Mouse (Mus musculus) embryo, embryonic 11.5 days (tissue): ENCODE measurements around the gene Gtf2ird2.
A peak's percentile ranks its signal among the peaks of the same experiment; 100 is the strongest.

Experiments
- DNase-seq: peaks from one replicate; pipeline ENCODE4 v3.0.0-alpha.2; 2012; ENCODE audit warnings: low read depth, low spot score

Gene Gtf2ird2

DNA sequence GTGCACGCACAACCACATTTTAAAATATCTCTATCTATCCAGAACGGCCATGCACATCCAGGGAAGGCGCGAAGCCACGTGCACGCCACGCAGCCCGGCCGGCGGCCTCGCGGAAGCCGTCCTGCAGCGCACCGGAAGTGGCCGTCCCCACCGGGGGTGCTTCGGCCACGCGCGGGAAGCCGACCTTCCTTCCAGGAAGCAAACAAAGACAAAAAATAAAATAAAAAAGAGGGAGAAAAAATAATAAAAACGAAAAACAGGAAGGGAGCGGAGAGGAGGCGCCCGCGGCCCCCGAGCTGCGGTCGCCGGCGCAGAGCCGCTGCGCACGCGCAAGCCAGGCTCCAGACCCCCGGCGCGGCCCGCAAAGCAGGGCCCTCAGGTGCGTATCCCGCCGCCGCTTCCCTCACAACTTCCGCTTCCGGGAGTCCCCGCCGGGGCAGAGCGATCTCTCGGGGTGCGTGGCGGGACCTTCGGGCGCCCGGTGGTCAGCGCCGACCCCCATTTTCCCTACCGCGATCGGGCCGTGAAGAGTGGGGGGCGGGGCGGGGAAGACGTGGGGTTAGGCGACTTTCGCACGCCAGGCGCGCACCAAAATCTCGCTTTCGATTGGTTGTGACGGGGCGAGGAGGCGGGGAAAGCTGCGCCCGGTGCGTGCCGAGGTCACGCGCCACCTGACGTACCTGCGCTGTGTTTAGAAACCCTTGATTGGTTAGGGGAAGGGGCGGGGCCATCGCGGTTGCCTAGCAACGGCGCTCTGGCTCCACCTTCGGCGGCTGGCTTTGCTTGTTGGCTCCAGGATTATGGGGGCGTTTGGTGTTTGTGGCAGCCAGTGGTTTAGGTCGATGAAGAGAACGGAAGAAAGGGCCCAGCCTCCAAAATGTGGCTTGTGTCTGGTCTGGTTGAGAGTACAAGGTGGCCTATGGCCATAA, at the start of gene Gtf2ird2:
Gene Gtf2ird2 (plus strand): TSS at position 140 of the 929 bp plus-strand sequence.
- DNase-seq, result peak; percentile 98

GRCm38 (mm10) chr5:134136022-134136421, 47.8 kb upstream of the Gtf2ird2 start:
- DNase-seq, result no peak

- no peak for DNase-seq
These were observed 45.9 kb upstream of the Gtf2ird2 start for GRCm38 (mm10) chr5:134137933-134138332.

GRCm38 (mm10) chr5:134139429-134139828, 44.4 kb upstream of the Gtf2ird2 start:
- no peak for DNase-seq

- DNase-seq, result no peak
These were observed 42.6 kb upstream of the Gtf2ird2 start for GRCm38 (mm10) chr5:134141236-134141635.

DNA sequence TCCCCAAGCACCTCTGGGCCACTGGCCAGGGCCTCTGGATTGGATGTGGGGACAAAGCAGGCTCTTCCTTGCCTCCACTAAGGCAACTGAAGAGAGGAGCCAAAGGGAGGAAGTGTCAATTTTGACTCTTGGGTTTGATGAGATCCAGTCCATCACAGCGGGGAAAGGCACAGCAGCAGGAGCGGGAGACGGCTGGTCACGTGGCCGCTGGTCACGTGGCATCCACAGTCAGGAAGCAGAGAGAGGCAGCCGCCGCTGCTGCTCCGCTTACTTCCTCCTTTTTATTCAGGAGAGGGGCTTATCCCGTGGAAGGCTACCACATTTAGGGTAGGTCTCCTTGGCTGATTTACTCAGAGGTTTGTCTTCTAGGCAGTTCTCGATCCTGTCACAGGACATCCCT, 41.4 kb upstream of the Gtf2ird2 start:
- no peak for DNase-seq

DNA sequence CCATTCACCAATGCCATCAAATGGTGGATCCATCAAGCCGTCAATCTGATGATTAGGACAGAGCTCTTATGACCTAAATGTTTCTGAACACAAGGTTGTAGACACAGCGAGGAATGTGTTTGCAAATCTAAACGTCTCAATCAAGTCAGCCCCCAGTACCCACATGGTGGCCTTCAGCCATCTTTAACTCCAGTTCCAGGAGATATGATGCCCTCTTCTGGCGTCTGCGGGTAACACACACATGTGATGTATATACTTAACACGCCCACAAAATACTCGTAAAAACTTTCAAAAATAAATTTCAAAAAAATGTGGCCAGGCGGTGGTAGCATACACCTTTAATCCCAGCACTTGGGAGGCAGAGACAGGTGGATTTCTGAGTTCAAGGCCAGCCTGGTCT, 38.8 kb upstream of the Gtf2ird2 start:
- DNase-seq, result no peak

GRCm38 (mm10) chr5:134147194-134147753, 36.5 kb upstream of the Gtf2ird2 start:
- DNase-seq, result no peak

DNA sequence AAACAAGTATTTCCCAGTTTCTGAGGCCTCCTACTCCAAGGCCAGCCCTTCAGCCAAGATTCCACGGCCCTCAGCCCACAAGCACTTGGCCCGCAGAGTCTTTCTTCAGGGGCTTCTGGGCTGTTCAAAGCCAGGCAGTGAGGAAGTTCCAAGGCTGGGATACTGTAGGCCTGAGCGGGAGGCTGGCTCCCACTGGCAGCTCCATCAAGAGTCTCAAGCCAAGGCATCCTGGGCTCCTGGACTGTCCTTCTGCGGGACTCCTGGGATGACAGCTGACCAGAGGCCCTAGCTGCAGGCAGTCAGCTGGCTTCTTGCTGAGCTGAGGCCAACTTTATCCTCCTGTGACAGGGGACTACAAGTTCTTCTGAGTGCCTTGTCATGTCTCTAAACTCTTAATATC, 35.7 kb upstream of the Gtf2ird2 start:
- no peak for DNase-seq

DNA sequence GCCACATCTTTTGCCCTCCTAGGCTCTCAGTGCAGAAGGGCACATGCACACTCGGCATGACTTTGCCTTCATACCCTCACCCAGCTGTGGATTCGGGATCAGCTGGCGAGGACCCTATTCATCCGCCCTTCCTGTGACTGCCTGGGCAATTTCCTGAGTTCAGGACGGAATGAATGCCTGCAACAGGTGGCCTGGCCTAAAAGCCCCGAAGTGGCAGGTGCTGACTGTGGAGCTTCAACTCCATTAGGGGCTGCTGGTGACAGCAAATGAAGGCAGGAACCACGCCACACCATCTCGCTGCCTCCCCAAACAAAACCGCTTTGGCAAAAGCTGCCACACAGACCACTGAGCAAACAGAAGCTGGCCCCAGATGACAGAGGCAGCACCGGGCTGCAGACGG, 31.9 kb upstream of the Gtf2ird2 start:
- no peak for DNase-seq

GRCm38 (mm10) chr5:134155916-134156466, 27.8 kb upstream of the Gtf2ird2 start:
- DNase-seq, result no peak

DNA sequence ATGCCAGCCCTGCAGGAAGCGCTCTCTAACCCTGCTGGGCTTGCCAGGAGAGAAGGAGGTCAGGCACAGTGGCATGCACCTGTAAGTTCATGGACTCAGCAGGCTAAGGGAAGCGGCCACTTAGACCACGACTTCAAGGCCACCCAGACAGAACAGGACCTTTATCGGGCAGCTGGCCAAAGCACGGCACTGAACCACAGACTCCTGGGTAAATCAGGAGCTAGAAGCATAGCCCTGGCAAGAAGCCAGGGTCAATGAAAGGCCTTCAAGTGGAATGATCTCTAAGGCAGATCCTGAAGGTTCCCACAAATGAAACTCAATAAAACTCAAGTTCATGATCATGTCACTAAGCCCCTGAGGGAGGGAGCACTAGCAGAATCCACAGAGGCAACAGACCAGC, 19.1 kb upstream of the Gtf2ird2 start:
- no peak for DNase-seq

GRCm38 (mm10) chr5:134166642-134167041, 17.2 kb upstream of the Gtf2ird2 start:
- DNase-seq, result no peak

DNA sequence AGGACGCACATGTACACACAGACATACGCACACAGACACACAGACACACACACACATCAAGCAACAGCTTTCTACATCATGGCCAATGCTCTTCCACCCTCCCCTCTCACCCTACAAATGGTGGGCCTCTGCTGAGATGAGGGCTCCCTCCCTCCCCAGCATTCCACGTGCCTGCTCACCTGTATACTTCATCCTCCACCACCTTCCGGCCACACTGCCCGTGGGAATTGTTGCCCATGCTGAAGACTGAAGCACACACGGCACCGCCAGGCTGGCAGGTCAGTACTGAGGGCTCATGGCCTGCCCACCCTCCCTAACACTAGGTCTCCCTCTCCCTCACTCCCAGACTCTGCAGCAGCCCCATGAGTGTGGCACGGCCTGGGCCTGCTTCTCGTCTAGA, 15.8 kb upstream of the Gtf2ird2 start:
- no peak for DNase-seq

GRCm38 (mm10) chr5:134169231-134169630, 14.6 kb upstream of the Gtf2ird2 start:
- no peak for DNase-seq

- no peak for DNase-seq
These were observed 13.7 kb upstream of the Gtf2ird2 start for GRCm38 (mm10) chr5:134170167-134170566.

DNA sequence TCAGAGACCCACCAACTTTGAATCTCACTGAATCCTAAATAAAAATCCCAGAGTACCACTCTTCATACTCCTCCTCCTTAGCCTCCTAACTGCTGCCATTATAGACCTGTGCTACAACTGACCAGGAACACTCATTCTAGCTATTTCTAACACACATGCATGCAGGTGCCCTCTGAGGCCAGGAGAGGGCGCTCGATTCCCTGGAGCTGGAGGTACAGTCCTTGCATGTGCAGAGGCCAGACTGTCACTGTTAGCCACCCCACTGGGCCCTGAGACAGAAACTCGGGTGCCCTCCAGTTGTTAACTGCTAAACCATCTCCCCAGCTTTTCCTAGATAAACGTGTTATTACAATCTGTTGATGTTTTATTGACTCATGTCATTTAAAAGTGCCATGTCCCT, 10.6 kb upstream of the Gtf2ird2 start:
- no peak for DNase-seq

DNA sequence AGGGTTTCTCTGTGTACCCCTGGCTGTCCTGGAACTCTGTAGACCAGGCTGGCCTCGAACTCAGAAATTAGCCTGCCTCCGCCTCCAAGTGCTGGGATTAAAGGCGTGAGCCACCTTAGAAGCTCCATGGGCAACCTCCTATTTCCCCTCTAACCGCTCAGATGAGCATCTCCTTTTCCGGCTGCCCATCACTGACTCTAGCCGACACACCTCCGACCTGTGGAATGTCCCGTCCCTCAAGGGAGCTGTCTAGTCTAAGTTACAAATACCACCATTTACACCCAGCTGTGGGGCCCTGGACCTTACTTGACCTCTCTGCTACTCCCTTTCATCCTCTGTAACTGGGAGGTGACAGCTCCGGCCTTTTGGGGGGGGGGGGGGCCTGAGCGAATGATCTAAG, 8.1 kb upstream of the Gtf2ird2 start:
- no peak for DNase-seq

DNA sequence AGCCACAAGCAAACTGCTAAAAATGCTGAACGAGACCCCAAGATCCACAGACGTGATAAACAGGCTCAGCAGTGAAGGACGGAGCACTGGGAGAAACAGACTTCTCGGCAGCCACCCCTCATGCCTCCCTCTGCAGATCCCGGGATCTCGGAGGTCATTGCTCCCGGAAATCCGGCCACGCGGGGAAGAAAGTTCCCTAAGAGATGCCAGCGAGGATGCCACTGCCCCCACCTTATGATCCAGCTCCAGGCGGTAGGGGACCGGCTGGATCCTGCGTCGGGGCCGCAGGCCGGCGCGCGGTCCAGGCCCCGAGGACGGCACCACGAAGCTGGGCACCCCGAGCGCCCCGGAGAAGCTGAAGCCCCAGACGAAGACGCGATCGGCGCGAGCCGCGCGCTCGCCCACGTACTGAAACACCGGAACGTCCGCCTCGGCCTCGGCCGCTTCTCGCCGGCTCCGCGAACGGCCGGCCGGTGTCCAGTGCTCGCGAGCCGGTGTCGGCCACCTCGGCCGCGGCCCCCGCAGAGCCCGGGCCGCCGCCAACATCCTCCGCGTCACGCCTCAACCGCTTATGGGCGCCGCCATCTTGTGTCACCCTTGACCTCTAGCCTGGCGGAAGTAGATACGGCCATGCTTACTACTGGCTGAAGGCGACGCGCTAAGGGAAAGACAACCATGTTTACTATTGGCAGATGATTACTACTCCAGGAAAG, 7.5 kb upstream of the Gtf2ird2 start, which contains the start of gene Rcc1l:
Gene Rcc1l (minus strand): TSS at position 606 of the 713 bp plus-strand sequence.
- DNase-seq, result peak; percentile 84

DNA sequence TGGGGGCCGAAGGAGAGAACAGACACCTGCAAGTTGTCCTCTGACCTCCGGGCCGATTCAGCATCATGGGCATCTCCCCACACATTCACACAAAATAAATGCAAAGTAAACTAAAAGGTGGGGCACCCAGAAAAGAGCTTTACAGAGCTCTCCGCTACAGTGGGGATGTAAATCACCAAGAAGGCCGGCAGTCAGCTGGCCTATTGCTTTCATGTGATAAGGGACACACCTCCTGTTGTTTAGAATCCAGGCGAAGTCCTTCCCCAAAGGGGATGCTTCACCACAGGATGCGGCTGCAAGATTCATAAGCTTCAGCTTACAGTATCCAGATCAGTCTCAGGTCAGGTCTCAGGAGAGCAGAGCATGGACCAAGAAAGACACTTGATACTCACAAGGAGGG, 5.3 kb upstream of the Gtf2ird2 start:
- no peak for DNase-seq

GRCm38 (mm10) chr5:134179871-134180270, 3.9 kb upstream of the Gtf2ird2 start:
- DNase-seq, result peak; percentile 78

DNA sequence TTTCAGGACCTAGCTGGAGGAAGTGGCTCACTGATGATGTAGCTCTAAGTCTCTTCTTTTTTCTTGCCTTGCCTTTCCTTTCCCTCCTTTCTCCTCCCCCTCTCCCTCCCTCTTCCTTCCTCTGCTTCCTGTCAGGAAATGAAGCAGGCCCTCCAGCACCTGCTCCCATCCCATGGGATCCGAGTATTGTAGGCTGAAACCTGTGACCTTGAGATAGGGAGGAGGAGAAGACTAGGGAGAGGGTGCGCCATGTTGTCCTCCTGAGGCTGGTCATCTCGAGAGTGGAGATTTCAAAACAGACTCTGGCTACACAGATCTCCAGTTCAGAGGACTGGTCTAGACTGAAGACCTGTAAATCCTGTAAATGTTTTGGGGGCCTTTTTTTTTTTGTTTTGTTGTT, 1.6 kb upstream of the Gtf2ird2 start:
- no peak for DNase-seq
